Comparison of ENCODE assay signal across 19 mouse cellular contexts in the genomic region with DNA sequence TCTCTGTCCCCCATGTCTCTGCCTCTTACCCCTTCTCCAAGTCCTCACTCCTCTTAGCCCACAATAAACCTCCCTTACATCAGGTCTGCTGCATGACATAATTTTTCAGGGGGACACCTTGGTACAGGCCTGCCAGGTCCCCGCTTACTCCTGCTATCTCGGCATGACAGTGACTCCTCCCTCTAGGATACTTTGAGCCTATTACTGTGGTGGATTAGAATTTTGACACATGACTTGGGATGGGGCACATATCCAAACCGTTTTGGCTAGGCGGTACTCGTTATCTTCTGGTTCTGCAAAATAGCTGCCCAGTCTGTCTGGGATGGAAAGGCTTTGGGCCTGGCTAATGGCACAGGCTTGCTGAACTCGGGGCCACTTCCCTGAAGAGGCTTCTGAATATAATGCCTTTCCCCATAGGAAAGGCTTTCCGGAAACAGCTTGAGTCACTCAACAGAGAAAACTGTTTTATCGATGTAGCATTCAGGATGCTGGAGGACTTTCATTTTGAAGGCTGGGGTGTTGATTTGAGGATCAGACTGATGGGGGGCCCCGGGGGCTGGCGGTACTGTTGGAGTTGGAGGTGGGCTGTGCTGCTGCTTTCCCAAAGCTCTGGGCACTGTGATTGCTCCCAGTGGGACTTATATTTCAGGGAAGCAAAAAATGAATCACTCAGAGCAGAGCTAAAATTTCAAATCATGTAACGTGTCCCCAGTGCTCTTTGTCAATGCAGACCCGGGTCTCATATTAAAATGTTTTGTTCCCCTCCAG. TPM values are rescaled to one million over a fixed set of nuclear protein-coding genes. Genes with fewer than 3 reads are reported as not detected.
DNase-seq lines count a peak whose midpoint lies in the region; ATAC-seq and TF ChIP-seq lines count a peak whose summit lies in the region.
"Had no signal": no experiment of that assay in that cellular context is flagged by ENCODE, and none has a peak within 500 bp of the region (broad histone marks: within the 10 kb centered on the region; RNA-seq: fewer than 3 reads in every experiment).

No protein-coding gene starts in this region.

- H3K4me3 ChIP-seq in gastrocnemius, adult 2 months: peak overlapping the region; percentile 30
- no peak overlapping the region for H3K4me3 ChIP-seq in limb, embryonic 13.5 days
- H3K4me3 ChIP-seq in limb, embryonic 10.5 days: no peak overlapping the region
- no peak overlapping the region for H3K4me3 ChIP-seq in midbrain, embryonic 13.5 days (replicated peaks)
- no peak overlapping the region for H3K4me3 ChIP-seq in intestine, embryonic 15.5 days (replicated peaks)
- H3K4me3 ChIP-seq: liver, embryonic 12.5 days; stomach, embryonic 15.5 days had no signal

- WGBS in limb, embryonic 13.5 days: 75% methylated on average over 12 of the region's 12 CpGs
- 89% methylated on average over 12 of the region's 12 CpGs for WGBS in limb, embryonic 10.5 days
- WGBS in midbrain, embryonic 13.5 days: 62% methylated on average over 12 of the region's 12 CpGs
- WGBS in intestine, embryonic 15.5 days: 71% methylated on average over 12 of the region's 12 CpGs

- 0 out of 2 replicates have a peak overlapping the region, but pooled peaks have one; percentile 13 for H3K9ac ChIP-seq in limb, embryonic 13.5 days
- no peak overlapping the region for H3K9ac ChIP-seq in midbrain, embryonic 13.5 days (replicated peaks)
- no peak overlapping the region for H3K9ac ChIP-seq in intestine, embryonic 15.5 days
- H3K9ac ChIP-seq: liver, embryonic 12.5 days; stomach, embryonic 15.5 days had no signal

- intact Hi-C loops in gastrocnemius, adult 2 months (cut with DNase I): no loop called here
- intact Hi-C loops in heart, postnatal 10 days (cut with DNase I): no loop called here

- H3K36me3 ChIP-seq in limb, embryonic 13.5 days: no peaks in the 10 kb centered on the region
- H3K36me3 ChIP-seq in limb, embryonic 10.5 days: no peaks in the 10 kb centered on the region
- H3K36me3 ChIP-seq in midbrain, embryonic 13.5 days: no peaks in the 10 kb centered on the region
- no peaks in the 10 kb centered on the region for H3K36me3 ChIP-seq in intestine, embryonic 15.5 days
- H3K36me3 ChIP-seq: liver, embryonic 12.5 days; stomach, embryonic 15.5 days had no signal

- no peak for TF ChIP-seq CTCF in gastrocnemius, adult 2 months (IDR thresholded peaks at IDR 0.05)

- H3K4me2 ChIP-seq in limb, embryonic 13.5 days (replicated peaks): no peak overlapping the region
- H3K4me2 ChIP-seq in midbrain, embryonic 13.5 days (replicated peaks): no peak overlapping the region; the same call in 1 of the 2 replicates
- H3K4me2 ChIP-seq in intestine, embryonic 15.5 days (replicated peaks): no peak overlapping the region
- H3K4me2 ChIP-seq: liver, embryonic 12.5 days; stomach, embryonic 15.5 days had no signal

- peaks cover 13% of the 10 kb centered on the region; the same call in 1 of the 2 replicates for H3K4me1 ChIP-seq in limb, embryonic 13.5 days
- peaks cover 4% of the 10 kb centered on the region; the same call in 1 of the 2 replicates for H3K4me1 ChIP-seq in limb, embryonic 10.5 days
- H3K4me1 ChIP-seq in midbrain, embryonic 13.5 days (replicated peaks): peaks cover 34% of the 10 kb centered on the region
- no peaks in the 10 kb centered on the region for H3K4me1 ChIP-seq in intestine, embryonic 15.5 days (replicated peaks)
- H3K4me1 ChIP-seq: liver, embryonic 12.5 days; stomach, embryonic 15.5 days had no signal

- H3K9me3 ChIP-seq in limb, embryonic 13.5 days: no peaks in the 10 kb centered on the region
- no peaks in the 10 kb centered on the region for H3K9me3 ChIP-seq in limb, embryonic 10.5 days (replicated peaks)
- no peaks in the 10 kb centered on the region for H3K9me3 ChIP-seq in midbrain, embryonic 13.5 days
- no peaks in the 10 kb centered on the region for H3K9me3 ChIP-seq in intestine, embryonic 15.5 days
- H3K9me3 ChIP-seq: liver, embryonic 12.5 days; stomach, embryonic 15.5 days had no signal

- DNase-seq in gastrocnemius, adult 2 months: no peak
- no peak for DNase-seq in gastrocnemius, adult 8-10 months (ENCODE audit: low spot score in 2 of 2)
- no peak for DNase-seq in limb, embryonic 10.5 days (ENCODE audit: low spot score)
- peak; percentile 42 to 45 for DNase-seq in heart, postnatal 10 days
- DNase-seq in frontal cortex, postnatal 10 days (ENCODE audit: low spot score in 2 of 2): no peak
- DNase-seq: adrenal gland, postnatal 25 days; cerebellum, adult 11 months; gastrocnemius, postnatal 10 days; lung, postnatal 14 days; right cerebral cortex, postnatal 4 days; thymus, postnatal 36 days had no signal

- H3K27me3 ChIP-seq in limb, embryonic 13.5 days: no peaks in the 10 kb centered on the region
- no peaks in the 10 kb centered on the region for H3K27me3 ChIP-seq in limb, embryonic 10.5 days (ENCODE audit: low read depth, poor library complexity, severe bottlenecking)
- no peaks in the 10 kb centered on the region for H3K27me3 ChIP-seq in midbrain, embryonic 13.5 days
- no peaks in the 10 kb centered on the region for H3K27me3 ChIP-seq in intestine, embryonic 15.5 days (replicated peaks)
- H3K27me3 ChIP-seq: liver, embryonic 12.5 days; stomach, embryonic 15.5 days had no signal

- no peak overlapping the region for H3K27ac ChIP-seq in gastrocnemius, adult 2 months
- no peak overlapping the region for H3K27ac ChIP-seq in limb, embryonic 13.5 days
- H3K27ac ChIP-seq in limb, embryonic 10.5 days: no peak overlapping the region
- H3K27ac ChIP-seq in midbrain, embryonic 13.5 days: peak overlapping the region; percentile 80
- H3K27ac ChIP-seq in intestine, embryonic 15.5 days: no peak overlapping the region
- H3K27ac ChIP-seq: liver, embryonic 12.5 days; stomach, embryonic 15.5 days had no signal

- ATAC-seq in limb, embryonic 13.5 days (ENCODE audit: low FRiP score, low read depth): no peak
- peak; percentile 63 for ATAC-seq in midbrain, embryonic 13.5 days
- no peak for ATAC-seq in intestine, embryonic 15.5 days
- ATAC-seq: liver, embryonic 12.5 days had no signal

RNA-seq across cellular contexts. Expression of a gene that starts 27.1 kb away (rescaled TPM):
- total RNA-seq in gastrocnemius, adult 2 months (2021): not detected
- not detected for total RNA-seq in gastrocnemius, adult 8-10 months (2022)
- not detected in 2 replicates for polyA plus RNA-seq in limb, embryonic 13.5 days (2015; fragmentation: Nextera tagmentation; extraction: Ambion mirVana)
- polyA plus RNA-seq in limb, embryonic 10.5 days (2016; fragmentation: Nextera tagmentation; extraction: Ambion mirVana): not detected in 2 replicates
- not detected for total RNA-seq in heart, postnatal 10 days (2021)
- not detected in 2 replicates for polyA plus RNA-seq in midbrain, embryonic 13.5 days (2015; fragmentation: Nextera tagmentation; extraction: Ambion mirVana)
- polyA plus RNA-seq in intestine, embryonic 15.5 days (2015; fragmentation: Nextera tagmentation; extraction: Ambion mirVana): not detected in 2 replicates
- total RNA-seq: adrenal gland, postnatal 25 days; ES-E14; gastrocnemius, postnatal 10 days; left cerebral cortex, adult 8-10 months had no signal
- polyA plus RNA-seq: large intestine, adult 2 months; liver, embryonic 12.5 days; stomach, embryonic 15.5 days had no signal

Comparison
In these comparisons a context has a peak if more than half of its experiments do, and no peak if none do; other contexts are left out.
1. DNase-seq: peak in heart, postnatal 10 days (2 of 2); none in gastrocnemius, adult 2 months (single experiment), gastrocnemius, adult 8-10 months (0 of 2), limb, embryonic 10.5 days (single experiment) and frontal cortex, postnatal 10 days (0 of 2).